Mouse (Mus musculus): Measurements from ENCODE around the gene Rint1. TPM values are rescaled to one million over a fixed set of nuclear protein-coding genes. Genes with fewer than 3 reads are reported as not detected.
A peak's percentile ranks its signal among the peaks of the same experiment; 100 is the strongest.

Rint1 gene
- polyA plus RNA-seq, 1 experiment from 2014 or later: 39.3 TPM

GRCm38 (mm10) chr5:23858001-23858400 is 70.5 kb downstream of the Rint1 start:
- Histone ChIP-seq H3K36me3 (ENCODE audit: control insufficient read depth, insufficient read depth, low read length) (peaks cover 7% of the 10 kb centered on the region; the same call in 1 of the 2 replicates), H3K9ac (ENCODE audit: low read length) (no peak overlapping the region), H3K27me3 (ENCODE audit: control insufficient read depth, insufficient read depth, low read length) (no peaks in the 10 kb centered on the region), H3K9me3 (replicated peaks; ENCODE audit: control insufficient read depth, low read length) (no peaks in the 10 kb centered on the region), H3K4me2 (ENCODE audit: low read depth, low read length) (no peak overlapping the region), H3K4me3 (replicated peaks; ENCODE audit: low read length) (no peak overlapping the region), H3K27ac (ENCODE audit: low read length) (no peak overlapping the region), H3K4me1 (ENCODE audit: control insufficient read depth, insufficient read depth, low read length) (peaks cover 11% of the 10 kb centered on the region; the same call in 1 of the 2 replicates)
- ATAC-seq (ENCODE audit: insufficient read depth, low FRiP score): no peak
- 68% methylated on average over 3 of the region's 3 CpGs for WGBS

- Histone ChIP-seq H3K4me1 (ENCODE audit: control insufficient read depth, insufficient read depth, low read length) (peaks cover 13% of the 10 kb centered on the region; the same call in 1 of the 2 replicates), H3K27ac (ENCODE audit: low read length) (no peak overlapping the region), H3K9ac (ENCODE audit: low read length) (no peak overlapping the region), H3K4me2 (ENCODE audit: low read depth, low read length) (no peak overlapping the region), H3K4me3 (replicated peaks; ENCODE audit: low read length) (no peak overlapping the region), H3K36me3 (ENCODE audit: control insufficient read depth, insufficient read depth, low read length) (peaks cover 5% of the 10 kb centered on the region; the same call in 1 of the 2 replicates), H3K9me3 (replicated peaks; ENCODE audit: control insufficient read depth, low read length) (no peaks in the 10 kb centered on the region), H3K27me3 (ENCODE audit: control insufficient read depth, insufficient read depth, low read length) (no peaks in the 10 kb centered on the region)
- 81% methylated on average over 7 of the region's 7 CpGs for WGBS
- no peak for ATAC-seq (ENCODE audit: insufficient read depth, low FRiP score)
These were observed 71.1 kb downstream of the Rint1 start for GRCm38 (mm10) chr5:23858643-23859042.

- H3K9me3 ChIP-seq (replicated peaks; ENCODE audit: control insufficient read depth, low read length): no peaks in the 10 kb centered on the region
- no peak overlapping the region for H3K27ac ChIP-seq (ENCODE audit: low read length)
- no peaks in the 10 kb centered on the region for H3K27me3 ChIP-seq (ENCODE audit: control insufficient read depth, insufficient read depth, low read length)
- no peak for ATAC-seq (ENCODE audit: insufficient read depth, low FRiP score)
- no peak overlapping the region for H3K4me2 ChIP-seq (ENCODE audit: low read depth, low read length)
- WGBS: 76% methylated on average over 1 of the region's 1 CpGs
- H3K9ac ChIP-seq (ENCODE audit: low read length): no peak overlapping the region
- no peak overlapping the region for H3K4me3 ChIP-seq (replicated peaks; ENCODE audit: low read length)
- peaks cover 5% of the 10 kb centered on the region; the same call in 1 of the 2 replicates for H3K36me3 ChIP-seq (ENCODE audit: control insufficient read depth, insufficient read depth, low read length)
- peaks cover 16% of the 10 kb centered on the region for H3K4me1 ChIP-seq (ENCODE audit: control insufficient read depth, insufficient read depth, low read length)
These were observed 71.7 kb downstream of the Rint1 start for GRCm38 (mm10) chr5:23859087-23859718.

DNA sequence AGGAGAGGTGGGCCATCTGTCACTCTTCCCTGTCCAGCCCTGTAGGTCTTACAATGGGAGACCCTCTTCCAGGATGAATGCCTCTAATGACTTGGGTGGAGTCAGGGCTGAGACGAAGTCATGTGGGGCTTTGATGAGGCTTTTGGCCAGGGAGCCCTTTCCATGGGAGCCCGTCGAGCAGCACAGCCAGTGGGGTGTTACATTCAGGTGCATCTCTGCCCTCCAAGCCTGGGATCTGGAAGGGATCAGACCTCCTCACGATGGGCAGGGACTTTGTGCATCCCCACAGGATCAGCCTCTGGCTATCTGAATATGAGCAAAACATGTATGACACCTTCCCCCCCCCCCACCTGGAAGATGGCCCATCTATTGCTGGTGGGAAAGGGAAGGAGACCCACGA is 72.4 kb downstream of the Rint1 start:
- Histone ChIP-seq H3K4me1 (ENCODE audit: control insufficient read depth, insufficient read depth, low read length) (peaks cover 16% of the 10 kb centered on the region), H3K9me3 (replicated peaks; ENCODE audit: control insufficient read depth, low read length) (no peaks in the 10 kb centered on the region), H3K36me3 (ENCODE audit: control insufficient read depth, insufficient read depth, low read length) (peaks cover 4% of the 10 kb centered on the region; the same call in 1 of the 2 replicates), H3K4me3 (replicated peaks; ENCODE audit: low read length) (no peak overlapping the region), H3K4me2 (ENCODE audit: low read depth, low read length) (no peak overlapping the region), H3K27ac (ENCODE audit: low read length) (no peak overlapping the region), H3K9ac (ENCODE audit: low read length) (no peak overlapping the region), H3K27me3 (ENCODE audit: control insufficient read depth, insufficient read depth, low read length) (no peaks in the 10 kb centered on the region)
- WGBS: 86% methylated on average over 5 of the region's 5 CpGs
- no peak for ATAC-seq (ENCODE audit: insufficient read depth, low FRiP score)

DNA sequence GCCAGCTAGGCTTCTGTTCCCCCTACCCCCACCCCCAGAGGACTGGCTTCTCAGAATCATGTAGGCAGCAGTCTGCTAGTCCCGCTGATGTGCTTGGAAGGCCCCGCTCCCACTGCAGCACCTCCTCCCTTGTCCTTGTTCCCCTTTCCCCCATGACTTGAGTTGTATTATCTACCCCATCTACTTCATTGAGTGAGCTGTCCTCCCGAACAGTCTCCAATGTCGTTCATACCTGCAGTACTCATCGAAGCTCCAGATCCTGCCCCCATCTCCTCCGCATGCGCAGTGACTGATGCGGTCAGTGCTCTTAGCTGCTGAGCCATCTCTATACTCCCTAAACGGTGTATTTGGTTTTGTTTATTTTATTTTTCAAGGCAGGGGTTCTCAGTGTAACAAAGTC is 74.2 kb downstream of the Rint1 start:
- H3K4me2 ChIP-seq (ENCODE audit: low read depth, low read length): no peak overlapping the region

GRCm38 (mm10) chr5:23862291-23862690 is 74.8 kb downstream of the Rint1 start:
- no peaks in the 10 kb centered on the region for H3K9me3 ChIP-seq (replicated peaks; ENCODE audit: control insufficient read depth, low read length)
- no peak for ATAC-seq (ENCODE audit: insufficient read depth, low FRiP score)
- no peak overlapping the region for H3K9ac ChIP-seq (ENCODE audit: low read length)
- H3K27me3 ChIP-seq (ENCODE audit: control insufficient read depth, insufficient read depth, low read length): no peaks in the 10 kb centered on the region
- H3K4me1 ChIP-seq (ENCODE audit: control insufficient read depth, insufficient read depth, low read length): peaks cover 16% of the 10 kb centered on the region
- WGBS: 41% methylated on average over 5 of the region's 5 CpGs
- H3K27ac ChIP-seq (ENCODE audit: low read length): no peak overlapping the region
- no peak overlapping the region for H3K4me3 ChIP-seq (replicated peaks; ENCODE audit: low read length)
- H3K36me3 ChIP-seq (ENCODE audit: control insufficient read depth, insufficient read depth, low read length): no peaks in the 10 kb centered on the region
- H3K4me2 ChIP-seq (ENCODE audit: low read depth, low read length): no peak overlapping the region

More for the DNA sequence above, 74.2 kb downstream of the Rint1 start:
- H3K27me3 ChIP-seq (ENCODE audit: control insufficient read depth, insufficient read depth, low read length): no peaks in the 10 kb centered on the region
- H3K4me1 ChIP-seq (ENCODE audit: control insufficient read depth, insufficient read depth, low read length): peaks cover 16% of the 10 kb centered on the region
- no peak overlapping the region for H3K9ac ChIP-seq (ENCODE audit: low read length)
- 86% methylated on average over 9 of the region's 9 CpGs for WGBS
- H3K4me3 ChIP-seq (replicated peaks; ENCODE audit: low read length): no peak overlapping the region
- no peak overlapping the region for H3K27ac ChIP-seq (ENCODE audit: low read length)
- no peak for ATAC-seq (ENCODE audit: insufficient read depth, low FRiP score)
- H3K36me3 ChIP-seq (ENCODE audit: control insufficient read depth, insufficient read depth, low read length): no peaks in the 10 kb centered on the region
- H3K9me3 ChIP-seq (replicated peaks; ENCODE audit: control insufficient read depth, low read length): no peaks in the 10 kb centered on the region

DNA sequence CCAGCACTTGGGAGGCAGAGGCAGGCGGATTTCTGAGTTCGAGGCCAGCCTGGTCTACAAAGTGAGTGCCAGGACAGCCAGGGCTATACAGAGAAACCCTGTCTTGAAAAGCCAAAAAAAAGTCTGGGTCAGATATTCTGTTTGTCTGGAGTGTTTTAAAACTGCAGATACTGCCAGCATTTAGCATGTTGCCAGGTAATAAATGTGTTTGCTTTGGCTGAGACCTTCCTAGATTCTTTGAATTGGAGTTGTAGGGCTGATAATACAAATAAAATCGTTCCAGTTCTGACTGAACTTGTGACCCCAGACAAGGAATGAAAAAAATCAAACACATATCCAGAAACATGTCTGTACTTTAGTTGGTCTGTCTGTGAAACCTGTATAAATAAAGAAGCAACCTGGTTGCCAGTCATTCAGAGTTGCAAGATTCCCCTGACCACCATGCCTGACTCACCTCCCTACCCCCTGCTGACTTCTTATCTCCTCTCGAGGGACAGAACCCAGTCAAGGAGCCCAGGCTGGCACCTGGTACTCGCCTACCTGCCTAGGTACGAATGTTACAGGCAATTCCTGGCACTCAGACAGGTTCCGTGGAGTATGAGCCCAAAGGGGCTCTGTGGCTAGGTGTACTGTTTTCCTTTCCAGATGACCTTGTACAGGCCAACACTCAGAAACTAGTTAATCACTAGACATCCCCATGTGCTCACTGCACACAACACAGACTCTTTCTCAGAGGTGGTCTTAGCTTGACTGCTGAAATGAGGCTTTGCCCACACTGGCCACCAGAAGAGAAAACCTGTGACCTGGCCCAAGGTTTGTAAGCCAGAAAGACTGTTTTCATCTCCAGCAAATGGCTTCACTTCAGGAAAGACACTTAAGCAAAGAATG is 75.9 kb downstream of the Rint1 start:
- 0 out of 2 replicates have a peak, but pooled peaks have one; percentile 27 for ATAC-seq (ENCODE audit: insufficient read depth, low FRiP score)
- 60% methylated on average over 7 of the region's 7 CpGs for WGBS
- H3K27ac ChIP-seq (ENCODE audit: low read length): peak overlapping the region; percentile 73

DNA sequence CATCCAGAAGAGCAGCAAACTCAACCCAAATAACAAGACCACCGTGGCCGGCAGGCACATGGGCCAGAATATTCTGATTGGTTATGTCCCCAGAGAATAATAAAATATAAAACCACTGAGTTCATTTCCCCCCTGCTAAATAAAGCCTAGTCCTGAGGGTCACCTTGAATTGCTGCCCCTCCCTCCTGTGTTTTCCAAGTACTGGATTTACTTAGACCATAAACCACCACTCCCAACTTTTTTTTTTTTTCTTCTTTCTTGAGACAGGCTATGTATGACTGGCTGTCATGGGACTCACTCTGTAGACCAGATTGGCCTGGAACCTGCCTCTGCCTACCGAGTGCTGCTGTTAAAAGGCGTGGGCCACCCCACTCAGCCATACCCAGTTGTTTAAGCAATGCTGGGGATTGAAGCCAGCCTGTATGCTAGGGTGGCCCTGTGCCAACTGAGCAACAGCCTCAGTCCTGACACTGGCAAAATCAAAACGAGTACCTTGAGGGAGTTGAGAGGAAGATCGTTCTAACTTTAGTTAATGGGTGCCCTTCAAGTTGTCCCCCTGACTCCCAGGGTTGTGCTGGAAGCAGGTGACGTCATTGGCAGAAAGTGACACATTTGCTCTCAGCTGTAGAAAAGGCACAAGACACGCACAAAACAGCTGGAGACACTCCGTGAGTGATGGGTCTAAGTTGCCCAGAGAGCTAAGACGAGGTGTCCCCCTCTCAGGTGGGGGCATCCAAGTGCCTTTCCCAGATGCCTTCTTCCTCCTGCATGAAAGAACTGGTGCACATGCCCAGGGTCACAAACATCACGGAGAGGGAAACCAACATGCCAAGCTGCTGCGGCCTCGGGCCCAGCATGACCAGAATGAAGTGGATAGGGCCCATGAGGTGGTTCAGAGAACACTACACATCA is 76.8 kb downstream of the Rint1 start:
- Histone ChIP-seq H3K9me3 (replicated peaks; ENCODE audit: control insufficient read depth, low read length) (no peaks in the 10 kb centered on the region), H3K4me3 (replicated peaks; ENCODE audit: low read length) (no peak overlapping the region), H3K36me3 (ENCODE audit: control insufficient read depth, insufficient read depth, low read length) (no peaks in the 10 kb centered on the region), H3K27ac (ENCODE audit: low read length) (peak overlapping the region; percentile 73), H3K4me2 (ENCODE audit: low read depth, low read length) (no peak overlapping the region), H3K4me1 (ENCODE audit: control insufficient read depth, insufficient read depth, low read length) (peaks cover 16% of the 10 kb centered on the region), H3K27me3 (ENCODE audit: control insufficient read depth, insufficient read depth, low read length) (no peaks in the 10 kb centered on the region), H3K9ac (ENCODE audit: low read length) (no peak overlapping the region)
- ATAC-seq (ENCODE audit: insufficient read depth, low FRiP score): peak; percentile 75; the same call in 1 of the 2 replicates
- WGBS: 79% methylated on average over 13 of the region's 13 CpGs

More for the DNA sequence above, 75.9 kb downstream of the Rint1 start:
- Histone ChIP-seq H3K27me3 (ENCODE audit: control insufficient read depth, insufficient read depth, low read length) (no peaks in the 10 kb centered on the region), H3K4me3 (replicated peaks; ENCODE audit: low read length) (no peak overlapping the region), H3K9ac (ENCODE audit: low read length) (no peak overlapping the region), H3K36me3 (ENCODE audit: control insufficient read depth, insufficient read depth, low read length) (no peaks in the 10 kb centered on the region), H3K4me2 (ENCODE audit: low read depth, low read length) (no peak overlapping the region), H3K9me3 (replicated peaks; ENCODE audit: control insufficient read depth, low read length) (no peaks in the 10 kb centered on the region), H3K4me1 (ENCODE audit: control insufficient read depth, insufficient read depth, low read length) (peaks cover 16% of the 10 kb centered on the region)

Data from stomach, embryonic 16.5 days (tissue).